Mouse (Mus musculus) stomach, postnatal 0 days (tissue): ENCODE results near the gene Prx.
A peak's percentile ranks its signal among the peaks of the same experiment; 100 is the strongest.

ENCODE experiments used
- CTCF ChIP-seq: IDR thresholded peaks from 2 replicates; pipeline ENCODE4 v1.5.1; 2016; ENCODE audit warnings: antibody characterized with exemption, low read depth, mild to moderate bottlenecking, moderate library complexity
- EP300 ChIP-seq: optimal IDR thresholded peaks from 2 replicates; pipeline ENCODE3; 2016; ENCODE audit warnings: antibody characterized with exemption

- TF ChIP-seq CTCF, result peak; percentile 37
- no peak for TF ChIP-seq EP300
Observed at GRCm38 (mm10) chr7:27520104-27520503, 21.0 kb downstream of the Prx start.
